Comparison of ENCODE assay signal across 9 mouse cellular contexts in genomic region chr11:51538919-51539758, GRCm38 (mm10). TPM values are rescaled to one million over a fixed set of nuclear protein-coding genes. Genes with fewer than 3 reads are reported as not detected.
DNase-seq lines count a peak whose midpoint lies in the region; ATAC-seq lines count a peak whose summit lies in the region.
"Had no signal": no experiment of that assay in that cellular context is flagged by ENCODE, and none has a peak within 500 bp of the region (broad histone marks: within the 10 kb centered on the region; RNA-seq: fewer than 3 reads in every experiment).

No protein-coding gene starts in this region.

- H3K36me3 ChIP-seq in limb, embryonic 13.5 days, result no peaks in the 10 kb centered on the region
- H3K36me3 ChIP-seq in stomach, embryonic 14.5 days (ENCODE audit: control insufficient read depth, insufficient read depth, low read length), result no peaks in the 10 kb centered on the region

- ATAC-seq in limb, embryonic 13.5 days (ENCODE audit: low FRiP score, low read depth), result no peak; the same call in 1 of the 2 replicates
- peak; percentile 38 for ATAC-seq in stomach, embryonic 14.5 days (ENCODE audit: insufficient number of reproducible peaks, insufficient read depth, low FRiP score, low read depth)
- no peak for ATAC-seq in inflammation-experienced regulatory T-cells, adult 6 months

- peaks cover 37% of the 10 kb centered on the region for H3K4me1 ChIP-seq in limb, embryonic 13.5 days
- no peaks in the 10 kb centered on the region for H3K4me1 ChIP-seq in stomach, embryonic 14.5 days (ENCODE audit: control insufficient read depth, insufficient read depth, low read length)

- no peak overlapping the region; the same call in 1 of the 2 replicates for H3K27ac ChIP-seq in limb, embryonic 13.5 days
- H3K27ac ChIP-seq in stomach, embryonic 14.5 days (ENCODE audit: low read length), result no peak overlapping the region

- intact Hi-C loops in heart, postnatal 25 days (cut with DNase I), result loop anchor here (5.0 to 10.0 kb wide), 3 partner anchors 43 to 594 kb away; partner anchors contain the start of genes 4933414I15Rik and Phykpl

- 0 out of 2 replicates have a peak, but pooled peaks cover 6% of the 10 kb centered on the region for H3K27me3 ChIP-seq in limb, embryonic 13.5 days
- no peaks in the 10 kb centered on the region for H3K27me3 ChIP-seq in stomach, embryonic 14.5 days (ENCODE audit: control insufficient read depth, insufficient read depth, low read length)

- peak; percentile 91 for DNase-seq in heart, adult 11 months
- no peak for DNase-seq in heart, adult 8-10 months (ENCODE audit: low spot score)
- peak; percentile 9 for DNase-seq in thymus, postnatal 14 days
- no peak for DNase-seq in thymus, postnatal 25 days
- DNase-seq in heart, postnatal 25 days (ENCODE audit: low spot score), result no peak

- peak overlapping the region; percentile 8; the same call in 1 of the 2 replicates for H3K9ac ChIP-seq in limb, embryonic 13.5 days
- H3K9ac ChIP-seq in stomach, embryonic 14.5 days (replicated peaks; ENCODE audit: low read depth, low read length), result no peak overlapping the region

- 51% methylated on average over 13 of the region's 13 CpGs for WGBS in limb, embryonic 13.5 days
- WGBS in stomach, embryonic 14.5 days, result 63% methylated on average over 13 of the region's 13 CpGs

- H3K4me3 ChIP-seq in limb, embryonic 13.5 days, result no peak overlapping the region
- H3K4me3 ChIP-seq in stomach, embryonic 14.5 days (ENCODE audit: low read depth, low read length), result no peak overlapping the region
- H3K4me3 ChIP-seq: megakaryocyte, embryonic 14.5 days had no signal

- H3K4me2 ChIP-seq in limb, embryonic 13.5 days (replicated peaks), result no peak overlapping the region
- no peak overlapping the region for H3K4me2 ChIP-seq in stomach, embryonic 14.5 days (replicated peaks; ENCODE audit: low read depth, low read length)

- no peaks in the 10 kb centered on the region for H3K9me3 ChIP-seq in limb, embryonic 13.5 days
- no peaks in the 10 kb centered on the region for H3K9me3 ChIP-seq in stomach, embryonic 14.5 days (ENCODE audit: control insufficient read depth, low read depth, low read length)
- H3K9me3 ChIP-seq: megakaryocyte, embryonic 14.5 days had no signal

RNA-seq across cellular contexts. Expression of gene Phykpl, which starts 45.4 kb away (rescaled TPM):
- total RNA-seq in heart, adult 8-10 months (2022), result 1 to 10 TPM; 8.5 to 9.6 (median 8.9) TPM
- polyA plus RNA-seq in limb, embryonic 13.5 days (2015; fragmentation: Nextera tagmentation; extraction: Ambion mirVana), result 16.7 and 17.1 TPM in 2 replicates
- 19.0 and 21.8 TPM in 2 replicates for polyA plus RNA-seq in stomach, embryonic 14.5 days (2014; fragmentation: Nextera tagmentation; extraction: Ambion mirVana)
- 10 to 100 TPM; 10.6 to 11.2 TPM for total RNA-seq in heart, postnatal 25 days (2021)
- polyA plus RNA-seq in inflammation-experienced regulatory T-cells, adult 6 months (2017; shearing (Covaris generic)), result 10 to 100 TPM; 25.2 to 33.5 (median 27.6) TPM

Comparison
In these comparisons a context has a peak if more than half of its experiments do, and no peak if none do; other contexts are left out.
1. DNase-seq: peak in heart, adult 11 months (single experiment) and thymus, postnatal 14 days (single experiment); none in heart, adult 8-10 months (single experiment), thymus, postnatal 25 days (single experiment) and heart, postnatal 25 days (single experiment).